Mouse (Mus musculus) forebrain, embryonic 16.5 days (tissue): ENCODE measurements at regions not wholly inside any gene's neighbourhood (a gene's known extent, or its start where the extent isn't known, plus 50 kb on each side); places are given as distances from the start of the nearest gene placed in this dataset.
A peak's percentile ranks its signal among the peaks of the same experiment; 100 is the strongest.

Experiments used
- ATAC-seq: fragments of 200-750 bp; cut with Nextera tagmentation; 2 replicates; pipeline ENCODE4 v1.8.0; 2017; ENCODE audit warnings: mild to moderate bottlenecking, moderate library complexity
- H3K27ac ChIP-seq: fragments of 300-500 bp; sonication (generic); 2 replicates; pipeline ENCODE4 v1.5.1; 2014; ENCODE audit warnings: low read length, control low read depth
- H3K27me3 ChIP-seq: fragments of 300-500 bp; sonication (generic); replicated peaks from 2 replicates; pipeline ENCODE4 v1.6.1; 2014; ENCODE audit warnings: low read length; ENCODE audit not compliant: control insufficient read depth, insufficient read depth
- H3K36me3 ChIP-seq: fragments of 300-500 bp; sonication (generic); 2 replicates; pipeline ENCODE4 v1.6.1; 2014; ENCODE audit not compliant: control insufficient read depth, insufficient read depth
- H3K4me1 ChIP-seq: fragments of 300-500 bp; sonication (generic); replicated peaks from 2 replicates; pipeline ENCODE4 v1.6.1; 2014; ENCODE audit warnings: low read length; ENCODE audit not compliant: control insufficient read depth, insufficient read depth
- H3K4me2 ChIP-seq: fragments of 300-500 bp; sonication (generic); 2 replicates; pipeline ENCODE4 v1.6.1; 2014; ENCODE audit warnings: mild to moderate bottlenecking, low read length, control low read depth
- H3K4me3 ChIP-seq: fragments of 300-500 bp; sonication (generic); replicated peaks from 2 replicates; pipeline ENCODE4 v1.5.1; 2014; ENCODE audit warnings: mild to moderate bottlenecking, low read length, control low read depth
- H3K9ac ChIP-seq: fragments of 300-500 bp; sonication (generic); replicated peaks from 2 replicates; pipeline ENCODE4 v1.6.1; 2014; ENCODE audit warnings: low read depth, low read length, control low read depth
- H3K9me3 ChIP-seq: fragments of 300-500 bp; sonication (generic); 2 replicates; pipeline ENCODE4 v1.6.1; 2016; ENCODE audit warnings: low read length; ENCODE audit not compliant: control insufficient read depth
- WGBS: fragments of 180-500 bp; shearing (Covaris S2); extraction: QIAGEN DNeasy Blood & Tissue Kit; methylation state at CpG from one replicate; pipeline ENCODE4 v1.1.7; 2014; 5-methylcytosine and 5-hydroxymethylcytosine counted together

GRCm38 (mm10) chr9:33903991-33904570 is 581.6 kb upstream of the Kirrel3 start:
- no peaks in the 10 kb centered on the region for H3K9me3 ChIP-seq
- peak; percentile 87 for ATAC-seq
- no peaks in the 10 kb centered on the region for H3K36me3 ChIP-seq
- 5% methylated on average over 5 of the region's 5 CpGs for WGBS
- H3K4me2 ChIP-seq: no peak overlapping the region
- 0 out of 2 replicates have a peak overlapping the region, but pooled peaks have one; percentile 32 for H3K27ac ChIP-seq
- H3K9ac ChIP-seq: no peak overlapping the region
- H3K27me3 ChIP-seq: no peaks in the 10 kb centered on the region
- peaks cover 12% of the 10 kb centered on the region for H3K4me1 ChIP-seq
- H3K4me3 ChIP-seq: no peak overlapping the region

- Histone ChIP-seq H3K27me3 (no peaks in the 10 kb centered on the region), H3K4me1 (no peaks in the 10 kb centered on the region), H3K9ac (no peak overlapping the region), H3K9me3 (no peaks in the 10 kb centered on the region), H3K36me3 (no peaks in the 10 kb centered on the region), H3K27ac (no peak overlapping the region), H3K4me2 (no peak overlapping the region), H3K4me3 (no peak overlapping the region)
- 59% methylated on average over 4 of the region's 4 CpGs for WGBS
- ATAC-seq: 0 out of 2 replicates have a peak, but pooled peaks have one; percentile 40
Measured at GRCm38 (mm10) chr9:33914919-33915318, 570.8 kb upstream of the Kirrel3 start.

- ATAC-seq: 0 out of 2 replicates have a peak, but pooled peaks have one; percentile 40
- WGBS: 24% methylated on average over 4 of the region's 4 CpGs
Measured at GRCm38 (mm10) chr9:33915349-33916056, 570.2 kb upstream of the Kirrel3 start.

GRCm38 (mm10) chr9:33930286-33930685 is 555.4 kb upstream of the Kirrel3 start:
- Histone ChIP-seq H3K4me1 (no peaks in the 10 kb centered on the region), H3K27me3 (no peaks in the 10 kb centered on the region), H3K27ac (no peak overlapping the region), H3K9ac (no peak overlapping the region), H3K36me3 (no peaks in the 10 kb centered on the region), H3K4me3 (no peak overlapping the region), H3K9me3 (no peaks in the 10 kb centered on the region), H3K4me2 (no peak overlapping the region)
- WGBS: 90% methylated on average over 4 of the region's 4 CpGs
- no peak for ATAC-seq

More at GRCm38 (mm10) chr9:33915349-33916056, 570.2 kb upstream of the Kirrel3 start:
- no peak overlapping the region for H3K4me3 ChIP-seq
- H3K9me3 ChIP-seq: no peaks in the 10 kb centered on the region
- H3K36me3 ChIP-seq: no peaks in the 10 kb centered on the region
- no peaks in the 10 kb centered on the region for H3K4me1 ChIP-seq
- H3K9ac ChIP-seq: no peak overlapping the region
- no peaks in the 10 kb centered on the region for H3K27me3 ChIP-seq
- H3K4me2 ChIP-seq: no peak overlapping the region
- no peak overlapping the region for H3K27ac ChIP-seq

- Histone ChIP-seq H3K36me3 (no peaks in the 10 kb centered on the region), H3K4me3 (no peak overlapping the region), H3K9me3 (no peaks in the 10 kb centered on the region), H3K4me2 (no peak overlapping the region), H3K9ac (no peak overlapping the region), H3K4me1 (no peaks in the 10 kb centered on the region), H3K27ac (no peak overlapping the region), H3K27me3 (no peaks in the 10 kb centered on the region)
- no peak for ATAC-seq
- WGBS: 91% methylated on average over 5 of the region's 5 CpGs
Measured at GRCm38 (mm10) chr9:33934071-33934470, 551.6 kb upstream of the Kirrel3 start.

- H3K4me1 ChIP-seq: peaks cover 4% of the 10 kb centered on the region; the same call in 1 of the 2 replicates
- H3K9ac ChIP-seq: no peak overlapping the region
- H3K27me3 ChIP-seq: no peaks in the 10 kb centered on the region
- no peak overlapping the region for H3K4me3 ChIP-seq
- peak; percentile 28; the same call in 1 of the 2 replicates for ATAC-seq
- no peaks in the 10 kb centered on the region for H3K9me3 ChIP-seq
- H3K4me2 ChIP-seq: no peak overlapping the region
- no peak overlapping the region for H3K27ac ChIP-seq
- no peaks in the 10 kb centered on the region for H3K36me3 ChIP-seq
Measured at GRCm38 (mm10) chr9:33954319-33954718, 531.4 kb upstream of the Kirrel3 start.
